Mouse (Mus musculus) small intestine, adult 2 months (tissue): ENCODE results near the gene Ube2d1. TPM values are rescaled to one million over a fixed set of nuclear protein-coding genes. Genes with fewer than 3 reads are reported as not detected.

ENCODE experiments used
- H3K27ac ChIP-seq: fragments of 200-500 bp; 2 replicates; pipeline ENCODE4 v1.5.1; 2012; ENCODE audit warnings: low read depth, low read length, control low read depth, inconsistent platforms; ENCODE audit not compliant: insufficient read depth
- H3K27me3 ChIP-seq: fragments of 200-500 bp; 2 replicates; pipeline ENCODE4 v1.6.1; 2012; ENCODE audit warnings: mild to moderate bottlenecking, moderate library complexity, low read length, inconsistent platforms; ENCODE audit not compliant: control insufficient read depth, insufficient read depth
- H3K36me3 ChIP-seq: fragments of 200-500 bp; 2 replicates; pipeline ENCODE4 v1.6.1; 2012; ENCODE audit warnings: mild to moderate bottlenecking, low read length, control low read depth, inconsistent platforms; ENCODE audit not compliant: control insufficient read depth, insufficient read depth
- H3K4me1 ChIP-seq: fragments of 200-500 bp; 2 replicates; pipeline ENCODE4 v1.6.1; 2012; ENCODE audit warnings: low read length, inconsistent platforms, mixed read lengths; ENCODE audit not compliant: control insufficient read depth, insufficient read depth, insufficient read length
- H3K4me3 ChIP-seq: fragments of 200-500 bp; 2 replicates; pipeline ENCODE4 v1.5.1; 2012; ENCODE audit warnings: low read depth, mild to moderate bottlenecking, control low read depth, inconsistent platforms, low read length, moderate library complexity
- CTCF ChIP-seq: fragments of 200-500 bp; IDR thresholded peaks from 2 replicates; pipeline ENCODE4 v1.5.1; 2012; ENCODE audit warnings: low read depth, mild to moderate bottlenecking, control low read depth, inconsistent platforms, low read length, moderate library complexity, mixed read lengths; ENCODE audit not compliant: insufficient replicate concordance, insufficient read length; ENCODE audit errors: extremely low read depth
- POLR2A ChIP-seq: fragments of 200-500 bp; IDR thresholded peaks from 2 replicates; pipeline ENCODE4 v1.6.1; 2012; ENCODE audit warnings: low read depth, mild to moderate bottlenecking, control low read depth, inconsistent platforms, low read length, moderate library complexity
- WGBS: fragments of 180-500 bp; shearing (Covaris S2); methylation state at CpG from one replicate; pipeline ENCODE4 v1.1.7; 2018; 5-methylcytosine and 5-hydroxymethylcytosine counted together
- polyA plus RNA-seq: library from polyadenylated mRNA; depleted of rRNA; stranded (reverse); fragments of >200 nt; gene quantifications from 2 replicates; pipeline ENCODE4 v1.2.3, GENCODE M21; 2012; rRNA removed

The Ube2d1 gene
- polyA plus RNA-seq, 1 experiment, result 18.4 TPM

GRCm38 (mm10) chr10:71237516-71238239 is 47.4 kb downstream of the Ube2d1 start:
- TF ChIP-seq POLR2A, result peak; percentile 63
- no peak for TF ChIP-seq CTCF
- no peaks in the 10 kb centered on the region for H3K27me3 ChIP-seq
- H3K36me3 ChIP-seq, result peaks cover 20% of the 10 kb centered on the region
- peaks cover 1% of the 10 kb centered on the region; the same call in 1 of the 2 replicates for H3K4me1 ChIP-seq
- H3K27ac ChIP-seq, result peak overlapping the region; percentile 64
- peak overlapping the region; percentile 93 for H3K4me3 ChIP-seq
- 0% methylated on average over 68 of the region's 68 CpGs for WGBS

- Histone ChIP-seq H3K36me3 (peaks cover 41% of the 10 kb centered on the region), H3K4me3 (no peak overlapping the region), H3K27ac (no peak overlapping the region), H3K27me3 (no peaks in the 10 kb centered on the region), H3K4me1 (peaks cover 1% of the 10 kb centered on the region; the same call in 1 of the 2 replicates)
- 94% methylated on average over 8 of the region's 8 CpGs for WGBS
- TF ChIP-seq CTCF (no peak), POLR2A (no peak)
Observed at GRCm38 (mm10) chr10:71234071-71234470, 51.0 kb downstream of the Ube2d1 start.

DNA sequence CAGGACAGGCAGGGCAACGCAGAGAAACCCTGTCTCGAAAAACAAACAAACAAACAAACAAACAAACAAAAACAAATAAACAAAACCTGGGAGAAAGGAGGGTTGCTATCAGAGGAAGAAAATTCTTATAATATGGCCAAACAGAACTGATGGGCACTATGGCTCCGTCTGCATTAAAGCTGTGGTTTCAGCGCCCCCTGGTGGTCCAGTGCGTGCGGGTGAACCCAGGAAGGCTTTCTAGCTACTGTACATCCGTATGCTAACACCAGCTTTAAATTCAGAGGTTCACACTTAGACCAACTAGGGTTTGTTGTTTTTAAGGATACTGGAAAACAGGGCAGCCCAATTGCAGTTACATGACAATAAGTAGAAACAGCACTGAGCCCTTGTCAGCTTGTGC is 59.2 kb downstream of the Ube2d1 start:
- TF ChIP-seq CTCF (peak; percentile 90; the same call in 1 of the 2 replicates), POLR2A (no peak)
- Histone ChIP-seq H3K4me1 (no peaks in the 10 kb centered on the region), H3K27me3 (no peaks in the 10 kb centered on the region), H3K27ac (no peak overlapping the region), H3K36me3 (peaks cover 40% of the 10 kb centered on the region), H3K4me3 (no peak overlapping the region)
- 41% methylated on average over 7 of the region's 7 CpGs for WGBS

GRCm38 (mm10) chr10:71223101-71223500 is 62.0 kb downstream of the Ube2d1 start:
- Histone ChIP-seq H3K4me3 (no peak overlapping the region), H3K27ac (no peak overlapping the region), H3K4me1 (no peaks in the 10 kb centered on the region), H3K36me3 (peaks cover 17% of the 10 kb centered on the region), H3K27me3 (no peaks in the 10 kb centered on the region)
- TF ChIP-seq POLR2A, result no peak
- TF ChIP-seq CTCF, result no peak
- WGBS, result 91% methylated on average over 5 of the region's 5 CpGs

- TF ChIP-seq POLR2A (no peak), CTCF (no peak)
- 89% methylated on average over 2 of the region's 2 CpGs for WGBS
- Histone ChIP-seq H3K4me1 (no peaks in the 10 kb centered on the region), H3K27me3 (no peaks in the 10 kb centered on the region), H3K27ac (no peak overlapping the region), H3K4me3 (no peak overlapping the region), H3K36me3 (peaks cover 15% of the 10 kb centered on the region)
Observed at GRCm38 (mm10) chr10:71222639-71223038, 62.4 kb downstream of the Ube2d1 start.

DNA sequence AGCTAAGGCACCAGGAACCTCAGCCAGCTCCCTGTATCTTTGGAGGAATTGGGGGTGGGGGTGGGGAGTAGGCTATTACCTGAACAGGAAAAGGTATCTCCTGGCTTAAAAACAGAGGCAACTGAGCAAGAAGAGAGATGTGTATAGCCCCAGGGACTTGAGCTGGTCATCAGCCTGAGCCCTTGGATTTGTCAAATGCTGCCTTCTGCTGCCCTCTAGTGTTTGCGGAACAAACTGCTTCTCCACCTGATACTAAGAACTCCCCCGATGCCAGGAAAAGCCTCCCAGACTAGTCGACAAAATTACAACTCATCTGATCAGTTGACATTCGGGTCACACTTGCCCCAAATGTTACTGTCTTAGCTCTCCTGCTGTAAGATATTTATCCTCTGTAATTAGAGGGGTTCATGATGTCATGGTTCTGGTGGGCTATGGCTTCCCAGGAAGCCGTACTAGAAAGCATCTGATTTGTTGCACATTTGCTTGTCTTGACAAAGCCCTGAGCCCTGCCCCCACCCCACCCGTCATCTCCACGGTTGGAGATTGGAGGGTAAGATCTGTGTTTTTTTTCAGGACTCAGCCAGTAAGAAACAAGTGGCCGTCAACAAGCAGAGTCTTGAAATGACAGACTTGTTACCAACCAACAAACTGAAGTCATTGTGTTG is 66.7 kb downstream of the Ube2d1 start:
- no peak overlapping the region for H3K4me3 ChIP-seq
- H3K27me3 ChIP-seq, result no peaks in the 10 kb centered on the region
- H3K27ac ChIP-seq, result no peak overlapping the region
- no peaks in the 10 kb centered on the region; the same call in 1 of the 2 replicates for H3K36me3 ChIP-seq
- TF ChIP-seq CTCF (peak; percentile 77; the same call in 1 of the 2 replicates), POLR2A (no peak)
- no peaks in the 10 kb centered on the region for H3K4me1 ChIP-seq
- 18% methylated on average over 8 of the region's 8 CpGs for WGBS

- Histone ChIP-seq H3K27ac (no peak overlapping the region), H3K36me3 (no peaks in the 10 kb centered on the region), H3K27me3 (no peaks in the 10 kb centered on the region), H3K4me1 (no peaks in the 10 kb centered on the region), H3K4me3 (no peak overlapping the region)
- TF ChIP-seq CTCF (no peak), POLR2A (no peak)
- WGBS, result 79% methylated on average over 9 of the region's 9 CpGs
Observed at GRCm38 (mm10) chr10:71215996-71216395, 69.1 kb downstream of the Ube2d1 start.

Other genes with a start within 250 kb of the Ube2d1 start
- gene Bicc1, start 125.6 kb downstream of the Ube2d1 start, polyA plus RNA-seq, result 2.5 and 3.1 TPM in 2 replicates
- gene Tfam, start 47.0 kb downstream of the Ube2d1 start, polyA plus RNA-seq, result 2.3 and 4.7 TPM in 2 replicates
- 47.2 and 75.8 TPM in 2 replicates for gene Cisd1, start 59.7 kb upstream of the Ube2d1 start, polyA plus RNA-seq
- 35.2 and 111 TPM in 2 replicates for gene Ipmk, start 62.5 kb upstream of the Ube2d1 start, polyA plus RNA-seq